Mouse (Mus musculus) lung, embryonic 16.5 days (tissue): ENCODE results near the gene Syn2. TPM values are rescaled to one million over a fixed set of nuclear protein-coding genes. Genes with fewer than 3 reads are reported as not detected.

Experiments used
- ATAC-seq: fragments of 200-750 bp; cut with Nextera tagmentation; 2 replicates; pipeline ENCODE4 v1.8.0; 2017; ENCODE audit warnings: low read depth, mild to moderate bottlenecking, moderate library complexity
- H3K27ac ChIP-seq: fragments of 300-500 bp; sonication (generic); 2 replicates; pipeline ENCODE4 v1.5.1; 2014; ENCODE audit warnings: mild to moderate bottlenecking, control low read depth, low read length
- H3K27me3 ChIP-seq: fragments of 300-500 bp; sonication (generic); 2 replicates; pipeline ENCODE4 v1.6.1; 2014; ENCODE audit warnings: low read depth, low read length, mixed read lengths; ENCODE audit not compliant: control insufficient read depth, insufficient read depth
- H3K36me3 ChIP-seq: fragments of 300-500 bp; sonication (generic); 2 replicates; pipeline ENCODE4 v1.6.1; 2014; ENCODE audit warnings: low read length; ENCODE audit not compliant: control insufficient read depth, insufficient read depth
- H3K4me1 ChIP-seq: fragments of 300-500 bp; sonication (generic); replicated peaks from 2 replicates; pipeline ENCODE4 v1.6.1; 2014; ENCODE audit warnings: low read length, mixed read lengths; ENCODE audit not compliant: control insufficient read depth, insufficient read depth
- H3K4me2 ChIP-seq: fragments of 300-500 bp; sonication (generic); 2 replicates; pipeline ENCODE4 v1.6.1; 2014; ENCODE audit warnings: low read depth, low read length, control low read depth
- H3K4me3 ChIP-seq: fragments of 300-500 bp; sonication (generic); 2 replicates; pipeline ENCODE4 v1.5.1; 2014; ENCODE audit warnings: mild to moderate bottlenecking, low read length, control low read depth
- H3K9ac ChIP-seq: fragments of 300-500 bp; sonication (generic); 2 replicates; pipeline ENCODE4 v1.6.1; 2014; ENCODE audit warnings: low read length, control low read depth
- H3K9me3 ChIP-seq: fragments of 300-500 bp; sonication (generic); 2 replicates; pipeline ENCODE4 v1.6.1; 2016; ENCODE audit warnings: low read length; ENCODE audit not compliant: control insufficient read depth
- WGBS: fragments of 180-500 bp; shearing (Covaris S2); extraction: QIAGEN DNeasy Blood & Tissue Kit; methylation state at CpG from one replicate; pipeline ENCODE4 v1.1.7; 2014; 5-methylcytosine and 5-hydroxymethylcytosine counted together
- polyA plus RNA-seq: library from polyadenylated mRNA; unstranded; fragments of >200 nt; fragmentation: Nextera tagmentation; extraction: Ambion mirVana; gene quantifications from 2 replicates; pipeline ENCODE4 v1.2.1, GENCODE M21; 2015

Gene Syn2
- polyA plus RNA-seq, 1 experiment from 2014 or later = 1.7 TPM

- 60% methylated on average over 3 of the region's 3 CpGs for WGBS
- Histone ChIP-seq H3K27ac (no peak overlapping the region), H3K36me3 (no peaks in the 10 kb centered on the region), H3K27me3 (no peaks in the 10 kb centered on the region), H3K9ac (no peak overlapping the region), H3K9me3 (no peaks in the 10 kb centered on the region), H3K4me2 (no peak overlapping the region), H3K4me1 (peaks cover 3% of the 10 kb centered on the region), H3K4me3 (no peak overlapping the region)
- peak; percentile 65 for ATAC-seq
Measured at GRCm38 (mm10) chr6:115210820-115211219, 76.1 kb downstream of the Syn2 start.

GRCm38 (mm10) chr6:115212132-115212903, 77.6 kb downstream of the Syn2 start:
- Histone ChIP-seq H3K9ac (no peak overlapping the region), H3K4me2 (no peak overlapping the region), H3K36me3 (no peaks in the 10 kb centered on the region), H3K9me3 (no peaks in the 10 kb centered on the region), H3K4me3 (no peak overlapping the region), H3K27me3 (no peaks in the 10 kb centered on the region), H3K27ac (peak overlapping the region; percentile 69), H3K4me1 (peaks cover 3% of the 10 kb centered on the region)
- ATAC-seq = peak; percentile 75
- 40% methylated on average over 5 of the region's 5 CpGs for WGBS

DNA sequence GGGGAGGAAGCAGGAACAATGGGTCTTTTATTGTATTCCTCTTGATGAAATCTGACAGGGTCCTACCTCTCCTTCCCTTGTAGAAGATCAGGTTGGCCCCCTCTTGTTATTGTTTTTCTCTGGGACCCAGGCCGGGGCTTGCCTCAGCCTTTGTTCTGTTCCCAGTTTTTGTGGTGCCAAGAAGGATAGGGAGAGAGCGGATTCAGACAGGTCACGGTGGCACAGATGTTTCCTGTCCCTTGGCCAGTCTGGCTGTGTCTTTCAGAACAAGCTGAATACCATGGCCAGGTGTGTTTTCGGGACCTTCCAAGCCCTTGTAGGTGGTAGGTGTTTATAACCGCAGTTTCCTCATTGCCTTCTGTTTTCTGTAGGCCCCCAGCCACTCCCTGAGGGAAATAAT, 78.4 kb downstream of the Syn2 start:
- 37% methylated on average over 5 of the region's 5 CpGs for WGBS
- peak; percentile 53; the same call in 1 of the 2 replicates for ATAC-seq

DNA sequence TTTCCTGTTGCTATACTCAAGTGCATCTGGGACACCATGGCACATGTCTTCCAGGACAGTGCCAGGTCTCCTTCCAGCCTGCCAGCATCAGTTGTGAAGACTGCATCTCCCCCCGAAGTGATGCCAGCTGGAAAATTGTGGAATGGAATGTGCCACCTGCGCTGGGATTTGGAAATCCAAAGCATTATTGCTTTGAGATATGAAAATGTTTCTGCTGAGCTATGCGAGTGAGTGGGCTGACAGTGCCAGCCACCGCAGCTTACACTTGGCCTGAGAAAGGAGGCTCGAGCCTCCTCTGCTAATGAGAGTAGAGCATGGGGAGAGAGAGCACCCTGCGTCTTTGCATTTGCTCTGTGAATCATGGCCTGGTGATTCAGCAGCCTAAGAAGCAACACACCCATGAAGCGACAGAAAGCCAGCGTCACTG, 86.5 kb downstream of the Syn2 start:
- WGBS = 77% methylated on average over 8 of the region's 8 CpGs
- no peaks in the 10 kb centered on the region for H3K36me3 ChIP-seq
- ATAC-seq = no peak
- H3K4me1 ChIP-seq = 0 out of 2 replicates have a peak, but pooled peaks cover 2% of the 10 kb centered on the region
- no peak overlapping the region for H3K4me2 ChIP-seq
- H3K27ac ChIP-seq = no peak overlapping the region
- no peak overlapping the region for H3K9ac ChIP-seq
- no peaks in the 10 kb centered on the region; the same call in 1 of the 2 replicates for H3K27me3 ChIP-seq
- no peaks in the 10 kb centered on the region for H3K9me3 ChIP-seq
- H3K4me3 ChIP-seq = no peak overlapping the region

More for the DNA sequence above, 78.4 kb downstream of the Syn2 start:
- Histone ChIP-seq H3K36me3 (no peaks in the 10 kb centered on the region), H3K4me1 (peaks cover 3% of the 10 kb centered on the region), H3K4me3 (no peak overlapping the region), H3K27me3 (no peaks in the 10 kb centered on the region), H3K9me3 (no peaks in the 10 kb centered on the region), H3K9ac (no peak overlapping the region), H3K27ac (peak overlapping the region; percentile 69), H3K4me2 (no peak overlapping the region)

DNA sequence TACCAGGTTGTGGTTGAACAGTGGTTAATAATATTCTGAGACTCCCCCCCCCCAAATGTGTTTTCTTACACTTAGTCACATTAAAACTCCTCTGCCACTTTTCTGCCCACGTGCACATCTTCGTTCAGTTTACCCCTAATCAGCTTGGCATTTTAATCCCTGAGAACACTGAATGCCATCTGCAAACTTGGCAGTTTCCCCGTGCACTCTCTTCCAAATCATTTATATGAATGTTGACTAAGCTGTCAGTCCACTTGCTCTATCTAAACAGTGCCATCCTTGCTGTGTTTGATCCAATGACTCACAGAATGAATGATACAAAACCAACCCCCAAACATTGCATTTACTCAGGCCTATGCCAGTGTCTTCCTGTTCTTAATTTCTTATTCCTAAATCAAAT, 90.8 kb downstream of the Syn2 start:
- Histone ChIP-seq H3K27ac (no peak overlapping the region), H3K36me3 (no peaks in the 10 kb centered on the region), H3K27me3 (no peaks in the 10 kb centered on the region; the same call in 1 of the 2 replicates), H3K9ac (no peak overlapping the region), H3K4me1 (peaks cover 2% of the 10 kb centered on the region; the same call in 1 of the 2 replicates), H3K9me3 (no peaks in the 10 kb centered on the region), H3K4me2 (no peak overlapping the region), H3K4me3 (no peak overlapping the region)
- ATAC-seq = no peak
- 37% methylated on average over 3 of the region's 3 CpGs for WGBS

GRCm38 (mm10) chr6:115227043-115227442, 92.3 kb downstream of the Syn2 start, which contains the start of gene Gm17482:
TSS of gene Gm17482 (plus strand) at chr6:115227343.
- 0 out of 2 replicates have a peak, but pooled peaks have one; percentile 7 for ATAC-seq
- 70% methylated on average over 4 of the region's 4 CpGs for WGBS

DNA sequence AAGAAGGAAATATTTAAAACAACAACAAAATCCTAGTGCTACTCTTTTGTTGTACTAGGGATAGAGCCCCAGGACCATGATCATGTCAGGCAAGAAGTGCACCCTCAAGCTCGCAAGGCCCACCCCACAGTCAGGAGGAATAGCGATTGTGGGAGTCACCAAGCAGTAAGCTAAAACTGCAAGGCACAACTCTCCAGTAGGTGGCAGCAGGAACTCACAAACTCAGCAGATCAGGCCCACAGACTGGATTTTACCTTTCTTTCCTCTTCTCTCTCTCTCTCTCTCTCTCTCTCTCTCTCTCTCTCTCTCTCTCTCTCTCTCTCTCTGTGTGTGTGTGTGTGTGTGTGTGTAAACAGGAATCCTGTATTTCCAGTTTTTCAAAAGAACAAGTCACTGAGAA, 92.8 kb downstream of the Syn2 start:
- peak; percentile 78; the same call in 1 of the 2 replicates for ATAC-seq
- no peak overlapping the region for H3K27ac ChIP-seq
- no peak overlapping the region for H3K4me2 ChIP-seq
- H3K36me3 ChIP-seq = no peaks in the 10 kb centered on the region
- H3K27me3 ChIP-seq = no peaks in the 10 kb centered on the region
- no peaks in the 10 kb centered on the region for H3K9me3 ChIP-seq
- H3K4me1 ChIP-seq = peaks cover 6% of the 10 kb centered on the region; the same call in 1 of the 2 replicates
- 0% methylated on average over 2 of the region's 2 CpGs for WGBS
- H3K9ac ChIP-seq = no peak overlapping the region
- H3K4me3 ChIP-seq = no peak overlapping the region

More at GRCm38 (mm10) chr6:115227043-115227442, 92.3 kb downstream of the Syn2 start, which contains the start of gene Gm17482:
- no peak within 1 kb of the TSS for H3K4me3 ChIP-seq
- H3K9me3 ChIP-seq = no peaks in the 10 kb centered on the region
- no peak within 1 kb of the TSS for H3K27ac ChIP-seq
- H3K9ac ChIP-seq = no peak within 1 kb of the TSS; the same call in 1 of the 2 replicates
- no peak within 1 kb of the TSS for H3K4me2 ChIP-seq
- no peaks in the 10 kb centered on the region for H3K36me3 ChIP-seq
- peaks cover 6% of the 10 kb centered on the region; the same call in 1 of the 2 replicates for H3K4me1 ChIP-seq
- H3K27me3 ChIP-seq = no peaks in the 10 kb centered on the region

DNA sequence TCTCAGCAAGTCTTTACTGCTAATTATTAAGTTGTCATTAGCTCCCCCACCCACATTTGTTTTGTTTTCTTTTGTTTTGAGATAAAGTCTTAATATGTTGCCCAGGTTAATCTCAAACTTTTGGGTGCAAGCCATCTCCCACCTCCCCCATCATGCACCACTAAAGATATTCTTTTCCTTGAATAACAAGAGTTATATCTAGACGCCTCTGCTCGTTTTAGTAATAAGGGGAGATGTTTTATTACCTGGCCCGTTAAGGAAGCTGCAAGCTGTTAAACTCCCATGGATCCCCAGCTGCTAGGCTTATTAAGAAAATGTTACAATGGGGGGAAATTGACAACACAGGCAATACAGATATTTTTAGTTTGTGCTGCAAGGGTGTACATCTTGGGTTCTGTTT, 95.9 kb downstream of the Syn2 start:
- Histone ChIP-seq H3K27me3 (no peaks in the 10 kb centered on the region), H3K9me3 (no peaks in the 10 kb centered on the region), H3K4me2 (no peak overlapping the region), H3K4me3 (no peak overlapping the region), H3K36me3 (no peaks in the 10 kb centered on the region), H3K4me1 (peaks cover 4% of the 10 kb centered on the region; the same call in 1 of the 2 replicates), H3K9ac (no peak overlapping the region), H3K27ac (no peak overlapping the region)
- no peak for ATAC-seq
- 77% methylated on average over 3 of the region's 3 CpGs for WGBS

- peaks cover 4% of the 10 kb centered on the region; the same call in 1 of the 2 replicates for H3K4me1 ChIP-seq
- no peaks in the 10 kb centered on the region for H3K27me3 ChIP-seq
- no peaks in the 10 kb centered on the region for H3K9me3 ChIP-seq
- no peak overlapping the region for H3K27ac ChIP-seq
- no peak overlapping the region for H3K4me3 ChIP-seq
- ATAC-seq = no peak
- no peaks in the 10 kb centered on the region for H3K36me3 ChIP-seq
- no peak overlapping the region for H3K4me2 ChIP-seq
- H3K9ac ChIP-seq = no peak overlapping the region
- 48% methylated on average over 4 of the region's 4 CpGs for WGBS
Measured at GRCm38 (mm10) chr6:115231836-115232235, 97.1 kb downstream of the Syn2 start.
